In genomic region chr8:10909155-10909554, GRCm38 (mm10) we compare ENCODE assay signal across 23 mouse cellular contexts.
DNase-seq lines count a peak whose midpoint lies in the region.
"Had no signal": no experiment of that assay in that cellular context is flagged by ENCODE, and none has a peak within 500 bp of the region (broad histone marks: within the 10 kb centered on the region; RNA-seq: fewer than 3 reads in every experiment).

No protein-coding gene starts in this region.

- H3K4me3 ChIP-seq in heart, embryonic 10.5 days = no peak overlapping the region
- no peak overlapping the region for H3K4me3 ChIP-seq in brown adipose tissue, adult 24 weeks (ENCODE audit: insufficient read depth, low read depth, low read length)
- H3K4me3 ChIP-seq: embryonic facial prominence, embryonic 10.5 days; embryonic facial prominence, embryonic 13.5 days; erythroblast, embryonic 14.5 days; forebrain, embryonic 13.5 days; gastrocnemius, adult 2 months; hindbrain, embryonic 10.5 days; hindbrain, embryonic 13.5 days had no signal

- H3K27me3 ChIP-seq in heart, embryonic 10.5 days (ENCODE audit: insufficient read depth, poor library complexity, severe bottlenecking) = peaks cover 6% of the 10 kb centered on the region; the same call in 1 of the 2 replicates
- H3K27me3 ChIP-seq: forebrain, embryonic 13.5 days had no signal

- DNase-seq in heart, embryonic 10.5 days (ENCODE audit: low spot score) = no peak
- DNase-seq in heart, postnatal 4 days = no peak
- peak; percentile 45 for DNase-seq in lung, postnatal 10 days
- no peak for DNase-seq in lung, postnatal 4 days
- DNase-seq in layer of hippocampus, postnatal 14 days (ENCODE audit: low spot score in 2 of 2) = no peak
- DNase-seq: adrenal gland, adult 2 months; adrenal gland, postnatal 14 days; cerebellum, adult 11-12 months; cerebellum, adult 8-10 months; cerebellum, postnatal 10 days; cerebellum, postnatal 36 days; embryo, embryonic 11 days; forebrain, postnatal 0 days; gastrocnemius, adult 2 months; gastrocnemius, postnatal 14 days; heart, adult 18-20 months had no signal

- no peaks in the 10 kb centered on the region for H3K9me3 ChIP-seq in heart, embryonic 10.5 days
- H3K9me3 ChIP-seq: embryonic facial prominence, embryonic 10.5 days; embryonic facial prominence, embryonic 13.5 days; forebrain, embryonic 13.5 days; hindbrain, embryonic 10.5 days; hindbrain, embryonic 13.5 days had no signal

- H3K27ac ChIP-seq in heart, embryonic 10.5 days = 0 out of 2 replicates have a peak overlapping the region, but pooled peaks have one; percentile 5
- 0 out of 2 replicates have a peak overlapping the region, but pooled peaks have one; percentile 14 for H3K27ac ChIP-seq in brown adipose tissue, adult 24 weeks (replicated peaks; ENCODE audit: low read depth, low read length)
- H3K27ac ChIP-seq: embryonic facial prominence, embryonic 10.5 days; embryonic facial prominence, embryonic 13.5 days; forebrain, embryonic 13.5 days; gastrocnemius, adult 2 months; hindbrain, embryonic 10.5 days; hindbrain, embryonic 13.5 days had no signal

- WGBS in heart, embryonic 10.5 days = 79% methylated on average over 6 of the region's 6 CpGs

- H3K36me3 ChIP-seq in heart, embryonic 10.5 days = no peaks in the 10 kb centered on the region
- H3K36me3 ChIP-seq: embryonic facial prominence, embryonic 10.5 days; embryonic facial prominence, embryonic 13.5 days; hindbrain, embryonic 10.5 days; hindbrain, embryonic 13.5 days had no signal

- peaks cover 21% of the 10 kb centered on the region for H3K4me1 ChIP-seq in heart, embryonic 10.5 days
- peaks cover 18% of the 10 kb centered on the region for H3K4me1 ChIP-seq in brown adipose tissue, adult 24 weeks (ENCODE audit: control insufficient read depth, insufficient read depth, insufficient read length, low read length)
- H3K4me1 ChIP-seq: embryonic facial prominence, embryonic 13.5 days; forebrain, embryonic 13.5 days; hindbrain, embryonic 13.5 days had no signal
